Mouse (Mus musculus) thymus, postnatal 10 days (tissue): ENCODE results near the gene Arhgef19.

Source experiments
- DNase-seq, 2 experiments: peaks; one replicate each; pipeline ENCODE4 v3.0.0; 2021; ENCODE audit warnings: low spot score in 2 of 2

Gene Arhgef19

DNA sequence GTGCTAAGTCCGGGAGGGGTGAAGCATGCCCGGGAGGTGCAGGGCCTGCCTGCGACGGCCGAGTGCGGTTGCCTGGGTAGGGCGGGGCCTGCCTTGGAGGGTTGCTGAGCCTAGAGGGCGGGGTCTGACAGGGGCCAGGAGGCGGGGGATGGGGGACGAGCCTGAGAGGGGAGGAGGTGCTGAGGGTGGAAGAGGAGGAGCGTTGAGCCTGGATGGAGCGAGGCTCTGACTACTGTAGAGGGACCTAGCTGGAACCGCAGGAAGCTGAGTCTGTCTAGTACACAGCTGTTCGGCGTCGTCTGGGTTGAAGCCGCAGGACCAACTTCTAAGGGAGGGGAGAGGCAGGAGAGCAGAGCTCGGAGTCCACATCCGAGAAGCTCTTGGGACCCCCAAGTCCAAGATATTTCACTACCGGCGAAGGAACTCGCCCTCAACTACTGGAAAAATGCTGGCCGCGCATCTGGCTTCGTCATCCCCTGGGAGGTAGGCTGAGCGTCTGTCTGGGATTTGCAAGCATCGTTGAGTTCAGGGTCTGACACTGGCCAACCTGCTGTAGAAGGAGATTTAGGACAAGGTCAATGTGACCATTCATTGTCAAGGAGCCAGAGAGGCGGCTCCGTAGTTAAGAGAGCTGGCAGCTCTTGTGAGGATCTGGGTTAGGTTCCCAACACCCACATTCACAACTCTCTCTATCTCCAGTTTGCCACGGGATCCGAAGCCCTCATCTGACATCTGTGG lies at the start of gene Arhgef19:
Gene Arhgef19, plus strand, starts transcription at position 112 of the 738 bp plus-strand sequence.
- DNase-seq: peak; percentile 68 to 71

DNA sequence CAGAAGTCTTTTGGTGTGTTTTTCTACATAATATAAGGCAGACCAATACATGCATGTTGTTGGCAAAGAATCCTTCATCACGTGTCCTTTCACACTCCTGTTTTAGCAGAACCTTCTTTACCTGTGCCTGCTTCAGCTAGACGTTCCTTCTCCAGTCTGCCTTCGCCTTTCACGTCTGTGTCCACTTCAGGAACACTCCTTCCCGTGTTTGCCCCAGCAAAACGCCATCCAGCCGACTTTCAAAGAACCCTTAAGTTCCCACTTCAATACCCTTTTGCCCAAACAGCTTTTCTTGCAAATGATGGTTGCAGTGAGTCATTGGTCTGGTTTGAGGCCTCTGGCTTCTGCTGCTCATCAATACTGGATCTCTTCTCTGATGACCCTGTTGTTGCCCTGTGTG lies 48.0 kb upstream of the Arhgef19 start:
- no peak for DNase-seq

DNA sequence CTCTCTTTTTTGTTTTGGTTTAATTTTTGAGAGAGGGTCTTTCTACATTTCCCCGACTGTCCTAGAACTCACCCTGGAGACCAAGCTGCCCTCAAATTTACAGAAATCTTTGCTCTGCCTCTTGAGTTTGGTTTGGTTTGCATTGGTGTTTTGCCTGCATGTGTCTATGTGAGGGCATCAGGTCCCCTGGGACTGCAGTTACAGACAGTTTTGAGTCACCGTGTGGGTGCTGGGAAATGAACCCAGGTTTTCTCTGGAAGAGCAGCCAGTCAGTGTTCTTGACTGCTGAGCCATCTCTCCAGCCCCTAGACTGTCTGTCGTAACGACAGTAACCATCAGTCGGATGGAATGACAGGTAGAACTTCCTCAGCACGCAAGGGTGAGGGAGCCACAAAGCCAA lies 44.7 kb upstream of the Arhgef19 start:
- no peak for DNase-seq

DNA sequence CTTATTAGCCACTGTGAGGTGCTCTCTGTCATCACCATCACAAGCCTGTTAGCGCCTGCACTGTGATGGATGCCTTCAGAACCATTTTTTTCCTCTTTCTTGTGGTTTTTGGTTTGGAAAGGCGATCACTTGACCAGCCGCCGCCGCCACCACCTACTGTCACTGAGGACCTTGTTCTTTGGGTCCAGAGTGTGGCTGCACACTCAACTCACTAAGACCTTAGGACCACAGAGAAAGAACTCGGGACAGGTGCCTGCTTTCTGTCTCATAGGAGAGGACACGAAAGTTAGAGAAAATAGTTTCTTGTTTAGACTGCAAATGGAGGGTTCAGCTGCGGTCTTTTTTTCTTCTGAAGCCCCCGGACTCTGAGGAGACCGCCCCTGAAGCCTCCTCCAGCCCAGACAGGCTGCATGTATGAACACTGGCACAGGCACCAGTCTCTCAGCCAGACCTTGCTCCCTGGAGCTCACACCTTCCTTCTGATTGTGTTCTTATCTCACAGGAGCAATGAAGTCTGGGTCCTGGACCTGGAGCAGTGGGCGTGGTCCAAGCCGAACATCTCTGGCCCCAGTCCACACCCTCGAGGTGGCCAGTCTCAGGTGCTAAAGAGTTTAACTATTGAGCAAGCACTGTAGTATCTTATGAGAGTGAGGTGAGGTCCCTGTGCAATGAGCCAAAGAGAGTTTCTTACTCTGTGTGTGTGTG lies 42.2 kb upstream of the Arhgef19 start:
- no peak for DNase-seq

DNA sequence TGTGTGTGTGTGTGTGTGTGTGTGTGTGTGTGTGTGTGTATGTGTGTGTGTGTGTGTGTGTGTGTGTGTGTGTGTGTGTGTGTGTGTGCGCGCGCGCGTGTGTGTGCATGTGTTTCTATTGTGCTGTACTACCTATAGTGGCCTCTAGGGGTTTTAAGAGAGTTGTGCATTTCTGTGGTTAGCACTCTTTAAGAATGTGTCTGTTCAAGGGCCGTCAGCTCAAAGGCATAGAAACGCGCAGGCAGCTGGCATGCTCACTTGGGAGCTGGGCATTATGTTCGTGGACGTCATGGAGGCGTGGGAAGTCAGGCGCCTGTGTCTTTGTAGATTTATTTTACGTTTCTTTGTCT lies 41.6 kb upstream of the Arhgef19 start:
- DNase-seq: no peak

DNA sequence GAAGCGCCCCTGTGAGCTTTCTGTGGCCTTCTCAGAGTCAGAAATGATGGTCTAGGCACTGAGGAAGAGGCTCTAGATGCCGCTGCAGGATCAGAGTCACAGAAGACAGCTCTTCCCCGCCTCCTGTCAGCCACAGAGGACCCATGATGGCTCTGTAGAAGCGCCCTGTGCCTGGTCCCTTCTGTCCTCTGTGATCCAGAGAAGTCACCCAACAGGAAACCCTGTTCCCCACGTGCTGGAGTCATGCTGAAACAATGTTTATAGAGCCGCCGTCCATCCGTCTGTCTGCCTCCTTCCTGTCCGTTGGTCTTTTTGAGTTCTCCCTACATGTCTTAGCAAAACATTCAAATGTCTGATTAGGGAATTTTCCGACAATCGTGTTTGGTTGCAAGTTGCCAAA lies 38.4 kb upstream of the Arhgef19 start:
- DNase-seq: no peak

DNA sequence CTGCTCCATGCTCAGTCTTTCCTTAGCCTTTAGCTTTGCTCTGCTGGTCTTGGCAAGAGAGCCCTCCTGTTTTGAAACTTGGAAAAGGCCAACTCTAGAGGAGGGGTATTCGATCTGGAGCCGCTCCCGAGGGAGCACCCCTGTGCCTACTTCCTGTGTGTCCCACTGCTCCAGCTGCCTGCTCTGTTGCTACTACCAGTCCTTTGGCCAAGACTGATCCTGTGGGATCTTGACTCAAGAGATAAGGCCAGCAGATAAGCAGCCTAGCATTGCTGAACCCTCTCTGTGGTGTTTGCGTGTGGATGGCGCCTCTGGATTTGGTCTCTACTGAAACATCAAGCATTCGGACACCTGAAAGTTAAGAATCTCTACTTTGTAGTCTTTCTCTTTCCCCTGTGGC lies 37.1 kb upstream of the Arhgef19 start:
- DNase-seq: no peak

DNA sequence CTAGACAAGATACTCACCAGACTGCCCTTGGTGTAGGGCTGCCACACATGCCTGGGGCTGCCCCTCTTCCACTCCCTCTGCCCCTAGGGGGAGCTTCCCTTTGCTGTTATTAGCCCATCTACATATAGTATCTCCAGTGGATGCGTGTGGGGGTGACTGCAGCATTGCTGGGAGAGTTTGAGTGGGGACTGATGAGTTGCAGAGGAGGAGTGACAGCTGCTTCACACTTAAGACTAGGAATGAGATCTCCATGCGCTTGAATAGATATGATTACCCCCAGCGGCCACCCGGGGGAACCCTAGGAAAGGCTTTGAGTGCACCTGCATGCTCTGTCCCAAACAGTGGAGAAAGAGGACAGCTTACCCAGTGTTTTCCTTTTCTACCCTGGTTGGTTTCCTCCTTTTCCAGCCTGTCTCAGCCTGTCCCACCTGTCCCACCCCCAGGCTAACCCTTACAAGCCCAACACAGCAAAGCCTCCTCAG lies 34.7 kb upstream of the Arhgef19 start:
- peak in 1 of 2 experiments; percentile 26 for DNase-seq

DNA sequence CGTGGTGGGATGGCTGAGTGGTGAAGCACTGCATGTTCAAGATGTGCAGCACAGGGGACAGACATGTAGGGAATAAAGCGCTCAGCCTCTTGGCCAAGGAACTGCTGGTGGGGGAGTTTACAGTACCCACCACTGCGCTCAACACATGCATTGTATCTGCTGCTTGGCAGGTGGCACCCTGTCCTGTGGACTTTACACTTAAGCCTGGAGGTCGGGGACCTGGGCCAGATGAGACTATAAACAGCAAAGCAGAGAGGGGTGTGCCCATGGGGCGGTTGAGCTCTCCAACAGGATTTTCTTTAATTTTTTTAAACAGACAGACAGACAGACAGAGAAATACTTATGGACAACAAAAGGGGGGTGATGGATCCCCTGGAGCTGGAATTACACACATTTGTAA lies 32.2 kb upstream of the Arhgef19 start:
- no peak for DNase-seq

DNA sequence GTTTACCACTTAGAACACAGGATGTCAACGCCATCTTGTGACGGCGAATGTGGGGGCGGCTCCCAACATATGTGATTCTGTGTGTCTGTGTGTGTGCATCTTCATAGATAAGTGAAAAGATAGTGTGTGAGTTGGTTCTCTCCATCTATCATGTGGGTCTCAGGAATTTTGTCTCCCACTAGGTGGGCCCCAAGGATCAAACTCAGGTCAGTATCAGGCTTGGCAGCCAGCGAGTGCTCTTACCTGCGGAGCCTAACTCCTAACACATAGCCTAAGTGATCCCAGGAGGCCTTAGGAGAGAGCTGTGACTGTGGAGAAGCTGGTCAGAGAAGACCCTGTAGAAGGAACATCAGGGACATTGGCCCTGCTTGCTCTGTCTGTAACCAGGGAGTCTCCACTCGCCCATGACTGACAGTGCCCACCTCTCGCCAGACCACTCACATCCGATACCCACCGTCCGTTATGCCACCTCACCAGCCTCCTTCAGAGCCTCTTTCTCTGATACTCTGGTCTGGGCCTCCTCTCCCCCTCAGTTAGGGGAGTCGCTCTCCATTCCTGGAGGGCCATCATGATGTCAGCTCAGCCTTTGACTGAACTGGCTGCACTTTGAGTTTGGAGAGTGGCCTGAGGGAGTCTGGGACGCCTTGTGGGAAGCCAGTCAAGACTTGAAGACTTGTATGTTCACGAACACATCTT lies 28.6 kb upstream of the Arhgef19 start:
- no peak for DNase-seq

DNA sequence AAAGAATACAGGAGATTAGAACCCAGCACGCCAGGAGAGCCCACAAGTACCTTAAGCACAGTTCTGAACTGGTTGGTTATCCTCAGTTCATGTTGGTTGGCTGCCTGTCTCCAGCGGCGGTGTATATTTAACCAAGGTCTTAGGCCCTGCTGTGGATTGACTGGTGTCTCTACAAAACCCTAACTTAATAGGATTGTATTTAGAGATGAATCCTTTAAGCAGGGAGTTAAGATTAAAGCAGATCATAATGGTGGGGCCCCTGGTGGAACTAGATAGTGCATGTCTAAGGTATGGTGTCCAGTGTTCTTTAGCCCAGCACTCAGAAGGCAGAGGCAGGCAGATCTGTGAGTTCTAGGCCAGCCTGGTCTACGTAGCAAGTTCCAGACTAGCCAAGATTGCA lies 27.7 kb upstream of the Arhgef19 start:
- DNase-seq: no peak

DNA sequence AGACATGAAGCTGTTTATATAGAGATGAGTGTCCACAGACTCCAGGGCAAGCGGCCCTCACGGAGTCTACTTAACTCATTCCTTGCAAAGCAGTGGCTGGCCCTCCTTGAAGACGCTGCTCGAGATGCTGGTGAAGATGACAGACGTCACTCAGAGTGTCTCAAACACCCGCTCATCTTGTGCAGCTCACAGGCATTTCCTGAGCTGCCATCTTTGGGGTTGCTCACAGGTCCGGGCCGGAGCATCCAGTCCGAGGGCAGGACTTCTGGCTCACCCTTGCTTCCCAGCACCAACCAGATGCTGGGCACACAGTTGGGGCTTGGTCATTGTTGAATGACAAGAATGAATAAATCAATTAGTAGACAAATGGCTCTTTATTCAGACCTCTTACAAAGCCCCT lies 26.4 kb upstream of the Arhgef19 start:
- DNase-seq: no peak

DNA sequence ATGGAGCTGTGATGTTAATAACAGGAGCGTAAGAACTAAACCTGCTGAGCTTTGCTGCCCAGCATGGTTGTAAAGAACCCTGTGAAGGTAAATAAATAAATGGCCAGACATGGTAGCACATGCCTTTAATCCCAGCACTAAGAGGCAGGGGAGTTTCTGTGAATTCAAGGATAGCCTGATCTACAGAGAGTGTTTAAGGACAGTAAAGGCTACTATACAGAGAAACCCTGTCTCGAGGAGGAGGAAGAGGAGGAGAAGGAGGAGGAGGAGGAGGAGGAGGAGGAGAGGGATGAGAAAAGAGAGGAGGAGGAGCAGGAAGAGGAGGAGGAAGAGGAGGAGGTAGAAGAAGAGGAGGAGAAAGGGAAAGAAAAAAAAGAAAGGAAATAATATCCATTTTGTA lies 26.0 kb upstream of the Arhgef19 start:
- DNase-seq: no peak

DNA sequence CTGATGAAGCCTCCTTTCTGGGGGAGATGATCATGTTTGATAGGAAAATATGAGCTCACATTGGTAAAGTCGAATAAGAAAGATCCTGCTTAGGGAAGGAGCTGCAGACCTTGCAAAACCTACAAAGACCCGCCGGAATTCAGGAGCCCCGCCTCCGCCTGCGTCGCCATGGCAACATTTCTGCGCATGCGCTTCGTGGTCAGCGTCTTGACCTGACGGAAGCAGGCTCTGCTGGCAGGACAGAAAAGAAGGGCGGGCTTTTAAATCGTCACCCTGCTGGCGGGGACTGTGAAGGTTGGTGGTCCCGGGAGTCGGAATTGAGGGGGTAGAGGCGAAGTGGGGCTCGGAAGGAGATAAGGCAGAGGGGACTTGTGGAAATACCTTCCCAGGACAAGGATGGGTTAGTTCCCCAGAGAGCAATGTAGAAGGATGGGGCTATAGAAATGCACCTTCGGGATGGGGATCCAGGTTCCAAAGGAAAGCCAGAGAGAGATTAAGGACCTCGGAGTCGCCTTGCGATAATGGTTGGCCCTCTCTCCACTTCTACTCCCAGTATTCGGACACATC lies 25.4 kb upstream of the Arhgef19 start, which contains the start of gene Rsg1:
Gene Rsg1, plus strand, starts transcription at position 187 of the 567 bp plus-strand sequence.
- DNase-seq: peak; percentile 93 to 97

DNA sequence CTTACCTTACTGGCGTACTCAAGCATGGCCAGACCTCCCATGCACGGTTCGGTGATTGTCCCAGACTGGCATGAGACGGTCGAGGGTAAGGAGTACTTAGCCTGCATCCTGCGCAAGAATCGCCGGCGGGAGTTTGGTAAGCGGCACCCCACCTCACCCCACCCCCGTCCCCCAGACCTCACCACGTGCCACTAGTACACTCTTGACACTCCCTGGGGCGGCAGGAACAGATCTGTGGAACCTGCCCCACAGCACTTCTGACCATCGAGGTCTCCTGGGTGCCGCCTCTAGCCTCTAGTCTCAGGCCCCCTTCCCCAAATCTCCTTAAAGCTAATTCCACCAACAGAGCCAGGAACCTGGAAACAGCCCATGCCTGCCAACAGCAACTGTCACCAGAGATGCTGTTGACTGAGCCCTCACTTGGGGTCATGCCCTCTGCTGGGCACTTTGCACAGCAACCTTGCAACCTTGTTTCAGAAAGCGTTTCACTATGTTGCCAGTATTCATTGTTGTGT lies 24.9 kb upstream of the Arhgef19 start:
- DNase-seq: peak; percentile 53 to 69

DNA sequence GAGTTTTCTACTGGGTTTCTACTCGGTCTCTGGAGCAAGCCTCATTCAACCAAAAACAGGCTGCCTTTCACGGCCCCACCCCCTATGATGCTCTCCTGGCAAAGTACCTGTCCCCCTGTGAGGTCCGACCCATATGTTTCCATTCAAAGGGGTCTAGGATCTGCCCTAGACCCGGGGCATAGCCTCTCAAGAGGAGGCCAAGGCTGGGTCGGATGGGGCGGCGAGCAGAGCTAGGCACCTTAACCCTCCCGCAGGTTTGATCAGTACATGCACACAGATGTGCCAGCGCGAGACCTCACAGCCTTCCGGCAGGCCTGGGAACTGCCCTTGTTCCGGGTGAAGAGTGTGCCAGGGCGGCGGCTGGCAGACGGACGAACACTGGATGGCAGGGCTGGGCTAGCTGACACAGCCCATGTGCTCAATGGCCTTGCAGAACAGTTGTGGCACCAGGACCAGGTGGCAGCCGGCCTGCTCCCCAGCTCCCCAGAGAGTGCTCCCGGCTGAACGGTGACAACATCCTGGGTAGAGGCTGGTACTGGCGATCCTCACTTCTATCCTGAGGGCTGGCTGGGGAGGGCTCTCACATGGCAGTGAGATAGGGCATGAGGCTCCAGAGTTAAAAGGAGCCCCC lies 19.6 kb upstream of the Arhgef19 start:
- DNase-seq: no peak

DNA sequence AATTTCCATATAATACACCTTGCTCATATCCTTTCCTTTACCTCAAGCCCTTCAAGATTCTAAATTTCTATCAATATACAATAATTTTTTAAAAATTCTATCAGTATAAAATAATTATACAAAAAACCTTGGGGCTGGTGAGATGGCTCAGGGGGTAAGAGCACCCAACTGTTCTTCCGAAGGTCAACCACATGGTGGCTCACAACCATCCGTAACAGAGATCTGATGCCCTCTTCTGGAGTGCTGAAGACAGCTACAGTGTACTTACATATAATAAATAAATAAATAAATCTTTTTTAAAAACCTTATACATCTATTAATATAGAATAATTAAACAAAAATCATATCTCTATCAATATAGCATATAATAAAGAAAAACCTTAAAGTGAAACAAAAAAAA lies 17.5 kb upstream of the Arhgef19 start:
- no peak for DNase-seq

DNA sequence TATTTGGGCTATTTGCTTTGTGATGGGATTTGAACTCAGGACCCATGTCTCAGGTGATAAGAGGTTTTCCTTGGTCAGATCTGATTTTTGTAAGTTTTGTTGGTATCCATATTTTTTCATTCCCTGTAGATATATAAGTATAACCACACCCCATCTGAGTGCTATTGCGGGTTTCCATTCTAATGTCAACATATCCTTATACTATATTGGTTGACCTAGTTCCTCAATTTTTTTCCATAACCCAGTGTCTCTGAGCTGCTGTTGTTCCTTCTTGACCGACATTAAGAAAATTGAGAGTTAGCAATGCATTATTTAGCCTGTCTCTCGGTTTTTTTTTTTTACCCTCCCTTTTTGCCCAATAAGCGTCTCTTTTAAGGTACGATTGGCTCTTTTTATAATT lies 16.5 kb upstream of the Arhgef19 start:
- no peak for DNase-seq

DNA sequence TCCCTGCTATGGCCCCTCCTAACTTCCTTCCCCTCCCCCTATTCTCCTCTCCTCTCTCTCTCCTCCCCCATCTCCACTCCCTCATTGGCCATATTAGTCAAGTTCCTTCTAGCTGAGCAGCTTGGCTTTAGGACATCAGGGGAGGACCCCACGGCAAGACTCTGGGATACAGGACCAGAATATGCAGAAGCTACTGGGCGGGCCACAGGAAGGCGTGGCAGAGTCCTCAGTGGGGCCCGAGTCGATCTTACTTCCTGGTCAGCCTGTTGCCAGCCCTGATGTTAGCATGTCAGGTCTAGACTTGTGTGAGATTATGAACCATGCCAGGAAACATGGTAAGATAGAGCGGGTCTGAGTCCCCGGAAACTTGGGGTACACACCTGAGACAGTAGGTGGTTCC lies 10.6 kb upstream of the Arhgef19 start:
- no peak for DNase-seq

DNA sequence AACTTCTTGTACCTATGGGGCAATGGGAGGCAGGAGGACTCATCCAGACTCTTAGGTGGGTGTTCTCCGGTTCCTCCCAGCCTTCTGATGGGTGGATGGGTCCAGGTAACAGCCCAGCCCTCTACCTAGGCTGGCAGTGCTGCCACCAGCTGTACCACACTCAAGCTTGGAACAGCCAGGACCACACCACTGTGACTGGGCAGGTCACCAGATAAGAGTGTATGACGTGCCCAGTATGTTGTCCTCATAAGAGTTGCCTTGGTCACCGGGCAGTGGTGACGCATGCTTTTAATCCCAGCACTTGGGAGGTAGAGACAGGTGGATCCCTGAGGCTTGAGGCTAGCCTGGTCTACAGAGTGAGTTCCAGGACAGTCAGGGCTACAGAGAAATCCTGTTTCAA lies 6.1 kb upstream of the Arhgef19 start:
- no peak for DNase-seq

DNA sequence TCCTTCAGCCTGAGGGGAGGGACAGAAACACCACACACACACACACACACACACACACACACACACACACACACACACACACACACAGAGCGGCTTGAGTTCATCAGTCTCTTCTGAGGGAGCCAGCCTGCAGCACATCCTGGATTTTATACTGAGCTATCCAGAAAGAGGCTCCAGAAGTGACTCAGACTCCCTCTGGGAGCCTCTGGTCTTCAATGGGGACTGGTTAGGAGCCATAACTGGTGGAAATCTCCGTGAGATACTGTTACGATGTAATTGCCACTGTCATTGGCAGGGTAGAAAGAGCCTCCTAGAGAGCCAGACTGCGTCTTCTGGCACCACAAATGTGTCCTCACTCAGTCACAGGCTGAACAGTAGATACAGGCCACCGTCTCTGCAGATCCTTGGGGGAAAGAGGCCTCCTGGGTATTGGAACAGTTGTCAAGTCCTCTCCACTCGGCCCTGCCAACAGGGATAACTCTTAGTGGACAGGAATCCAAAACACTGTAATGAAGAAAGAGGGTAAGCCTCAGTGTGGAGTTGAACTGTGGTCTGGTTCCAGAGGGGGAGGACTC lies 3.7 kb upstream of the Arhgef19 start:
- no peak for DNase-seq
